Mouse (Mus musculus): ENCODE data around the gene Taar7f. TPM values are rescaled to one million over a fixed set of nuclear protein-coding genes. Genes with fewer than 3 reads are reported as not detected.

The Taar7f gene
- polyA plus RNA-seq, 1 experiment from 2014 or later = not detected

Other genes starting within 250 kb of the Taar7f start
- 0.29 and 0.53 TPM in 2 replicates for gene Vnn3, start 198.0 kb upstream of the Taar7f start, polyA plus RNA-seq (2015; fragmentation: Nextera tagmentation; extraction: Ambion mirVana)
- gene Vnn1, start 154.8 kb upstream of the Taar7f start, polyA plus RNA-seq (2015; fragmentation: Nextera tagmentation; extraction: Ambion mirVana) = 3.8 and 4.9 TPM in 2 replicates
- not detected in 2 replicates for gene Taar1, start 129.2 kb upstream of the Taar7f start, polyA plus RNA-seq (2015; fragmentation: Nextera tagmentation; extraction: Ambion mirVana)
- gene Taar2, start 110.9 kb upstream of the Taar7f start, polyA plus RNA-seq (2015; fragmentation: Nextera tagmentation; extraction: Ambion mirVana) = not detected in 2 replicates
- gene Taar3, start 100.0 kb upstream of the Taar7f start, polyA plus RNA-seq (2015; fragmentation: Nextera tagmentation; extraction: Ambion mirVana) = not detected in 2 replicates
- gene Taar4, start 89.0 kb upstream of the Taar7f start, polyA plus RNA-seq (2015; fragmentation: Nextera tagmentation; extraction: Ambion mirVana) = not detected in 2 replicates
- not detected in 2 replicates for gene Taar5, start 78.8 kb upstream of the Taar7f start, polyA plus RNA-seq (2015; fragmentation: Nextera tagmentation; extraction: Ambion mirVana)
- not detected in 2 replicates for gene Taar6, start 63.9 kb upstream of the Taar7f start, polyA plus RNA-seq (2015; fragmentation: Nextera tagmentation; extraction: Ambion mirVana)
- not detected in 2 replicates for gene Taar7a, start 56.0 kb upstream of the Taar7f start, polyA plus RNA-seq (2015; fragmentation: Nextera tagmentation; extraction: Ambion mirVana)
- gene Taar7b, start 49.6 kb upstream of the Taar7f start, polyA plus RNA-seq (2015; fragmentation: Nextera tagmentation; extraction: Ambion mirVana) = not detected in 2 replicates
- not detected in 2 replicates for gene Taar7d, start 22.3 kb upstream of the Taar7f start, polyA plus RNA-seq (2015; fragmentation: Nextera tagmentation; extraction: Ambion mirVana)
- gene Taar7e, start 11.9 kb upstream of the Taar7f start, polyA plus RNA-seq (2015; fragmentation: Nextera tagmentation; extraction: Ambion mirVana) = not detected in 2 replicates
- gene Taar8a, start 27.0 kb downstream of the Taar7f start, polyA plus RNA-seq (2015; fragmentation: Nextera tagmentation; extraction: Ambion mirVana) = not detected in 2 replicates
- gene Taar8b, start 42.8 kb downstream of the Taar7f start, polyA plus RNA-seq (2015; fragmentation: Nextera tagmentation; extraction: Ambion mirVana) = not detected in 2 replicates
- not detected in 2 replicates for gene Taar8c, start 52.4 kb downstream of the Taar7f start, polyA plus RNA-seq (2015; fragmentation: Nextera tagmentation; extraction: Ambion mirVana)
- gene Taar9, start 60.0 kb downstream of the Taar7f start, polyA plus RNA-seq (2015; fragmentation: Nextera tagmentation; extraction: Ambion mirVana) = not detected in 2 replicates
- 89.9 and 95.5 TPM in 2 replicates for gene Stx7, start 99.8 kb downstream of the Taar7f start, polyA plus RNA-seq (2015; fragmentation: Nextera tagmentation; extraction: Ambion mirVana)
- gene Moxd1, start 174.0 kb downstream of the Taar7f start, polyA plus RNA-seq (2015; fragmentation: Nextera tagmentation; extraction: Ambion mirVana) = 6.6 and 6.7 TPM in 2 replicates